Mouse (Mus musculus) G1E (cell line): ENCODE results near the gene Foxn1.

Source experiments
- CTCF ChIP-seq: IDR thresholded peaks from 2 replicates; pipeline ENCODE4 v1.5.1; 2012; ENCODE audit warnings: low read depth, low read length, inconsistent platforms, mixed read lengths
- GATA1 ChIP-seq: IDR thresholded peaks from 2 replicates; pipeline ENCODE4 v1.6.1; 2012; ENCODE audit warnings: borderline replicate concordance, low read length, inconsistent platforms, mixed read lengths
- GATA2 ChIP-seq: IDR thresholded peaks from 2 replicates; pipeline ENCODE4 v1.6.1; 2012; ENCODE audit warnings: low read depth, low read length, inconsistent platforms, borderline replicate concordance
- POLR2AphosphoS5 ChIP-seq: IDR thresholded peaks from 2 replicates; pipeline ENCODE4 v1.6.1; 2012; ENCODE audit warnings: low read depth, low read length, inconsistent platforms; ENCODE audit not compliant: insufficient replicate concordance
- TAL1 ChIP-seq: conservative IDR thresholded peaks from 2 replicates; pipeline ENCODE4 v1.6.1; 2012; ENCODE audit warnings: low read depth, low read length, inconsistent platforms, mixed read lengths

DNA sequence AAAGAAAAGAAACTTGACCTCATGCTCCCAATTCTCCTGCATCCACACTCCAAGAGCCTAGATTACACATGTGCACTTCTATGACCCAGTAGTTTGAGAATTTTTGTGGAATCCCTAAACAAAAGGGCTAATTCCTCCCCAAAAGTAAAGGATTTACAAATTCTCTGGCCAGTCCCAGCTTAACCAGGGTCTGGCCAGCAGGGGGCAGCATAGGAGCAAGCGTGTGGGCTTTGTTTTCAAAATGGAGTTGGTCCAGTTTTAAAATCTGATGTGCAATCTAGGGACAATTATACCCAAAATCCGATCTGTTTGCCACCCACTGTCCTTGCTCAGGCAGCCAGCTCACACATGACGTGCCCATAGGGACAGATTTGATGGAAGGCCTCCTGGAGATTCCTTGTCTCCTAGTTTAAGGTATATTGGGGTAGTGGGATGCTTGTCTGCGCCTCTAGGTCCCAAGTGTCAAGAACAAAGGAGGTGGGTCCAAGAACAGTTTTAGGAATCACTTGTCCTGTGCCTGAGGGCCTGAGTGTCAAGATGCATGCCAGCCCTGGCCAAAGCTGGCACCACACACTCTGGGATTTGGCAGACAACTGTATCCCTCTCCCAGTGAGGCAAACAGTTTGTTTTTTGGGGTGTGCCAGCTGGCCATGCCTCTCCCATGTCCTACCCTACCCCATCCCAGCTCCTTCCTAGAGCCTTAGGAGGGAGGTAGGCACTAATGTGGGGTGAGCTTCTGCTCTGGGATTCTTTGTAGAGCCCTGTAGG, 30.7 kb downstream of the Foxn1 start:
- TF ChIP-seq GATA1 (no peak), CTCF (0 out of 2 replicates have a peak, but pooled peaks have one; percentile 40), GATA2 (no peak), POLR2AphosphoS5 (no peak), TAL1 (no peak)
